In genomic region chr12:75635771-75636430, GRCm38 (mm10) we compare ENCODE assay signal across 29 mouse cellular contexts. TPM values are rescaled to one million over a fixed set of nuclear protein-coding genes. Genes with fewer than 3 reads are reported as not detected.
A peak's percentile ranks its signal among the peaks of the same experiment; 100 is the strongest.
DNase-seq lines count a peak whose midpoint lies in the region; ATAC-seq and TF ChIP-seq lines count a peak whose summit lies in the region.
"Had no signal": no experiment of that assay in that cellular context is flagged by ENCODE, and none has a peak within 500 bp of the region (broad histone marks: within the 10 kb centered on the region; RNA-seq: fewer than 3 reads in every experiment).

No protein-coding gene starts in this region.

- WGBS in heart, embryonic 12.5 days, result 77% methylated on average over 10 of the region's 10 CpGs
- 91% methylated on average over 10 of the region's 10 CpGs for WGBS in hindbrain, embryonic 13.5 days

- peaks cover 17% of the 10 kb centered on the region for H3K4me1 ChIP-seq in heart, embryonic 12.5 days (replicated peaks)
- H3K4me1 ChIP-seq in CH12.LX (ENCODE audit: control insufficient read depth in 1 of 2, insufficient read depth in 2 of 2), result peaks cover 7 to 33% of the 10 kb centered on the region in 2 experiments; a peak in 3 of 4 replicates
- H3K4me1 ChIP-seq in hindbrain, embryonic 13.5 days (replicated peaks), result no peaks in the 10 kb centered on the region
- H3K4me1 ChIP-seq: embryonic facial prominence, embryonic 13.5 days; kidney, embryonic 15.5 days; limb, embryonic 13.5 days; lung, embryonic 15.5 days; midbrain, embryonic 13.5 days; stomach, embryonic 15.5 days had no signal

- no peak for TF ChIP-seq POLR2A in CH12.LX (IDR thresholded peaks at IDR 0.05; ENCODE audit: low read depth, low read length)

- H3K36me3 ChIP-seq in heart, embryonic 12.5 days, result 0 out of 2 replicates have a peak, but pooled peaks cover 12% of the 10 kb centered on the region
- H3K36me3 ChIP-seq in CH12.LX (replicated peaks in 1 of 2; ENCODE audit: control insufficient read depth in 1 of 2, insufficient read depth in 1 of 2, low read length in 1 of 2), result peaks cover 10 to 25% of the 10 kb centered on the region in 2 experiments
- peaks cover 15% of the 10 kb centered on the region for H3K36me3 ChIP-seq in hindbrain, embryonic 13.5 days
- H3K36me3 ChIP-seq: lung, embryonic 15.5 days had no signal

- no peaks in the 10 kb centered on the region; the same call in 1 of the 2 replicates for H3K79me2 ChIP-seq in CH12.LX (replicated peaks; ENCODE audit: control insufficient read depth, extremely low read depth, insufficient read depth, poor library complexity, severe bottlenecking)

- no peak for TF ChIP-seq CTCF in CH12.LX (conservative IDR thresholded peaks at IDR 0.05 in 1 of 2, IDR thresholded peaks at IDR 0.05 in 1 of 2; ENCODE audit: low read depth in 2 of 2, low read length in 2 of 2)

- dilution Hi-C loops in CH12.LX (cut with MboI; ENCODE audit: extremely low pct_ligation_motif_present, extremely low pct_unique_long_range_greater_than_20kb, low sequenced_read_pairs), result no loop called here

- H3K4me2 ChIP-seq in heart, embryonic 12.5 days, result no peak overlapping the region
- H3K4me2 ChIP-seq in CH12.LX (ENCODE audit: insufficient read depth, low read depth, poor library complexity, severe bottlenecking), result no peak overlapping the region
- H3K4me2 ChIP-seq in hindbrain, embryonic 13.5 days, result no peak overlapping the region
- H3K4me2 ChIP-seq: embryonic facial prominence, embryonic 13.5 days; heart, embryonic 11.5 days; kidney, embryonic 15.5 days; limb, embryonic 13.5 days; liver, embryonic 11.5 days; lung, embryonic 15.5 days; midbrain, embryonic 13.5 days; stomach, embryonic 15.5 days had no signal

- no peak overlapping the region for H3K4me3 ChIP-seq in heart, embryonic 12.5 days
- H3K4me3 ChIP-seq in CH12.LX (replicated peaks in 1 of 3; ENCODE audit: low read depth in 2 of 3, low read length in 2 of 3, poor library complexity in 1 of 3), result no peak overlapping the region
- H3K4me3 ChIP-seq in hindbrain, embryonic 13.5 days, result no peak overlapping the region
- H3K4me3 ChIP-seq: embryonic facial prominence, embryonic 13.5 days; erythroblast, embryonic 14.5 days; kidney, embryonic 15.5 days; layer of hippocampus, adult 2 months; left cerebral cortex, adult 2 months; limb, embryonic 13.5 days; lung, embryonic 15.5 days; megakaryocyte, embryonic 14.5 days; midbrain, embryonic 13.5 days; stomach, embryonic 15.5 days had no signal

- no peak overlapping the region for H3K27ac ChIP-seq in heart, embryonic 12.5 days (ENCODE audit: poor library complexity, severe bottlenecking)
- H3K27ac ChIP-seq in CH12.LX (ENCODE audit: insufficient read depth, low read depth), result no peak overlapping the region
- H3K27ac ChIP-seq in hindbrain, embryonic 13.5 days, result no peak overlapping the region
- H3K27ac ChIP-seq: embryonic facial prominence, embryonic 13.5 days; kidney, embryonic 15.5 days; layer of hippocampus, adult 2 months; left cerebral cortex, adult 2 months; limb, embryonic 13.5 days; lung, embryonic 15.5 days; midbrain, embryonic 13.5 days; stomach, embryonic 15.5 days had no signal

- peak; percentile 73 for DNase-seq in heart, adult 11 months
- no peak for DNase-seq in CH12.LX (ENCODE audit: extremely low read depth)
- DNase-seq in adrenal gland, postnatal 14 days, result peak; percentile 58
- no peak for DNase-seq in embryo, embryonic 10 days (ENCODE audit: low spot score)
- DNase-seq: cerebellum, adult 11-12 months; cerebellum, adult 9-11 months; kidney, adult 18-20 months; kidney, postnatal 25 days; retina, postnatal 1 day; right cerebral cortex, postnatal 14 days had no signal

- TF ChIP-seq EP300 in CH12.LX (IDR thresholded peaks at IDR 0.05; ENCODE audit: low read length), result peak; percentile 31; the same call in 1 of the 2 replicates

- no peaks in the 10 kb centered on the region for H3K9me3 ChIP-seq in heart, embryonic 12.5 days (replicated peaks)
- no peaks in the 10 kb centered on the region for H3K9me3 ChIP-seq in CH12.LX (replicated peaks; ENCODE audit: low read length)
- H3K9me3 ChIP-seq in hindbrain, embryonic 13.5 days, result no peaks in the 10 kb centered on the region
- H3K9me3 ChIP-seq: embryonic facial prominence, embryonic 13.5 days; kidney, embryonic 15.5 days; limb, embryonic 13.5 days; lung, embryonic 15.5 days; megakaryocyte, embryonic 14.5 days; midbrain, embryonic 13.5 days; stomach, embryonic 15.5 days had no signal

- H3K27me3 ChIP-seq in heart, embryonic 12.5 days (replicated peaks), result no peaks in the 10 kb centered on the region
- no peaks in the 10 kb centered on the region for H3K27me3 ChIP-seq in CH12.LX (replicated peaks)
- H3K27me3 ChIP-seq in hindbrain, embryonic 13.5 days, result no peaks in the 10 kb centered on the region
- H3K27me3 ChIP-seq: embryonic facial prominence, embryonic 13.5 days; kidney, embryonic 15.5 days; limb, embryonic 13.5 days; lung, embryonic 15.5 days; megakaryocyte, embryonic 14.5 days; midbrain, embryonic 13.5 days; stomach, embryonic 15.5 days had no signal

- in situ Hi-C loops in CH12.LX (cut with MboI; ENCODE audit: low pct_ligation_motif_present, low pct_unique_long_range_greater_than_20kb, low sequenced_read_pairs), result no loop called here

- TF ChIP-seq RAD21 in CH12.LX (IDR thresholded peaks at IDR 0.05; ENCODE audit: low read depth, low read length), result no peak

- H3K9ac ChIP-seq in heart, embryonic 12.5 days, result no peak overlapping the region
- H3K9ac ChIP-seq in CH12.LX (ENCODE audit: insufficient read depth, low read depth), result no peak overlapping the region
- no peak overlapping the region for H3K9ac ChIP-seq in hindbrain, embryonic 13.5 days
- H3K9ac ChIP-seq: embryonic facial prominence, embryonic 13.5 days; kidney, embryonic 15.5 days; limb, embryonic 13.5 days; lung, embryonic 15.5 days; midbrain, embryonic 13.5 days; stomach, embryonic 15.5 days had no signal

- no peak for ATAC-seq in heart, embryonic 12.5 days (ENCODE audit: insufficient number of reproducible peaks, low FRiP score)
- ATAC-seq in monocyte, adult 5-6 weeks (replicated peaks; ENCODE audit: insufficient number of reproducible peaks, low FRiP score, low TSS enrichment, poor library complexity, severe bottlenecking), result 0 out of 2 replicates have a peak, but pooled peaks have one; percentile 44
- ATAC-seq in hindbrain, embryonic 13.5 days (ENCODE audit: low FRiP score), result no peak
- ATAC-seq: activated CD4-positive, CD25-positive, alpha-beta regulatory T cell, adult 4 months; CD4-positive, CD25-positive, alpha-beta regulatory T cell, adult 4 months; forebrain, embryonic 16.5 days; hindbrain, embryonic 16.5 days; midbrain, embryonic 13.5 days had no signal

TF ChIP-seq in CH12.LX, 34 proteins besides CTCF, POLR2A, EP300 and RAD21:
- TF ChIP-seq JUND (conservative IDR thresholded peaks at IDR 0.05; ENCODE audit: low read depth, low read length) (peak; percentile 46), SIN3A (IDR thresholded peaks at IDR 0.05; ENCODE audit: low read length) (no peak), BHLHE40 (IDR thresholded peaks at IDR 0.05; ENCODE audit: low read depth, low read length) (no peak), ZC3H11A (IDR thresholded peaks at IDR 0.05; ENCODE audit: low read depth, low read length) (no peak)
TF ChIP-seq in CH12.LX: peak in this region for 1.

RNA-seq across cellular contexts. Expression of gene Wdr89, which starts 33.4 kb away (rescaled TPM):
- polyA plus RNA-seq in heart, embryonic 12.5 days (2016; fragmentation: Nextera tagmentation; extraction: Ambion mirVana), result 8.6 and 9.8 TPM in 2 replicates
- 19.0 and 27.6 TPM in 2 replicates for total RNA-seq in CH12.LX (2012; rRNA removed)
- total RNA-seq in CH12.LX (2014; rRNA removed), result 29.2 and 33.0 TPM in 2 replicates
- polyA plus RNA-seq in CH12.LX (2012; ENCODE audit: insufficient read length, low read depth), result 10.2 and 15.3 TPM in 2 replicates
- 3.6 and 5.0 TPM in 2 replicates for total RNA-seq in adrenal gland, postnatal 14 days (2021)
- 11.4 to 18.1 TPM (median 16.3 TPM) in 3 replicates for total RNA-seq in monocyte, adult 5-6 weeks (2017)
- 5.4 and 6.2 TPM in 2 replicates for polyA plus RNA-seq in hindbrain, embryonic 13.5 days (2015; fragmentation: Nextera tagmentation; extraction: Ambion mirVana)

RNA-seq across cellular contexts. Expression of gene Ppp2r5e, which starts 39.9 kb away (rescaled TPM):
- polyA plus RNA-seq in heart, embryonic 12.5 days (2016; fragmentation: Nextera tagmentation; extraction: Ambion mirVana), result 12.1 and 12.7 TPM in 2 replicates
- total RNA-seq in CH12.LX (2012; rRNA removed), result 9.3 TPM in 2 replicates
- 10.0 and 10.1 TPM in 2 replicates for total RNA-seq in CH12.LX (2014; rRNA removed)
- polyA plus RNA-seq in CH12.LX (2012; ENCODE audit: insufficient read length, low read depth), result 18.3 and 21.7 TPM in 2 replicates
- total RNA-seq in adrenal gland, postnatal 14 days (2021), result 44.4 and 47.5 TPM in 2 replicates
- total RNA-seq in monocyte, adult 5-6 weeks (2017), result 18.1 to 30.8 TPM (median 25.0 TPM) in 3 replicates
- polyA plus RNA-seq in hindbrain, embryonic 13.5 days (2015; fragmentation: Nextera tagmentation; extraction: Ambion mirVana), result 19.9 and 21.4 TPM in 2 replicates

Comparison
In these comparisons a context has a peak if more than half of its experiments do, and no peak if none do; other contexts are left out.
1. DNase-seq: peak in heart, adult 11 months (single experiment) and adrenal gland, postnatal 14 days (single experiment); none in CH12.LX (single experiment) and embryo, embryonic 10 days (single experiment).